Mouse (Mus musculus) ES-E14 (cell line): ENCODE measurements at regions not wholly inside any gene's neighbourhood (a gene's known extent, or its start where the extent isn't known, plus 50 kb on each side); places are given as distances from the start of the nearest gene placed in this dataset.

ENCODE experiments used
- CHD2 ChIP-seq: IDR thresholded peaks from 2 replicates; pipeline ENCODE4 v1.6.1; 2014; ENCODE audit warnings: mild to moderate bottlenecking, low read depth, low read length, inconsistent platforms
- HCFC1 ChIP-seq: IDR thresholded peaks from 2 replicates; pipeline ENCODE4 v1.6.1; 2012; ENCODE audit warnings: low read length, inconsistent platforms, borderline replicate concordance; ENCODE audit not compliant: insufficient read depth
- MAFK ChIP-seq: IDR thresholded peaks from 2 replicates; pipeline ENCODE4 v1.6.1; 2014; ENCODE audit warnings: mild to moderate bottlenecking, low read depth, low read length, inconsistent platforms; ENCODE audit not compliant: insufficient read depth
- ZC3H11A ChIP-seq: IDR thresholded peaks from 2 replicates; pipeline ENCODE4 v1.6.1; 2012; ENCODE audit warnings: low read depth, mild to moderate bottlenecking, inconsistent platforms, low read length, borderline replicate concordance
- ZNF384 ChIP-seq: IDR thresholded peaks from 2 replicates; pipeline ENCODE4 v1.6.1; 2012; ENCODE audit warnings: low read depth, low read length, inconsistent platforms

GRCm38 (mm10) chr13:54851131-54851530, 62.0 kb downstream of the Tspan17 start:
- TF ChIP-seq ZNF384 (no peak), HCFC1 (no peak), MAFK (no peak), CHD2 (no peak), ZC3H11A (no peak)
